Mouse (Mus musculus): ENCODE results near the gene Lhx2.

Lhx2 gene

DNA sequence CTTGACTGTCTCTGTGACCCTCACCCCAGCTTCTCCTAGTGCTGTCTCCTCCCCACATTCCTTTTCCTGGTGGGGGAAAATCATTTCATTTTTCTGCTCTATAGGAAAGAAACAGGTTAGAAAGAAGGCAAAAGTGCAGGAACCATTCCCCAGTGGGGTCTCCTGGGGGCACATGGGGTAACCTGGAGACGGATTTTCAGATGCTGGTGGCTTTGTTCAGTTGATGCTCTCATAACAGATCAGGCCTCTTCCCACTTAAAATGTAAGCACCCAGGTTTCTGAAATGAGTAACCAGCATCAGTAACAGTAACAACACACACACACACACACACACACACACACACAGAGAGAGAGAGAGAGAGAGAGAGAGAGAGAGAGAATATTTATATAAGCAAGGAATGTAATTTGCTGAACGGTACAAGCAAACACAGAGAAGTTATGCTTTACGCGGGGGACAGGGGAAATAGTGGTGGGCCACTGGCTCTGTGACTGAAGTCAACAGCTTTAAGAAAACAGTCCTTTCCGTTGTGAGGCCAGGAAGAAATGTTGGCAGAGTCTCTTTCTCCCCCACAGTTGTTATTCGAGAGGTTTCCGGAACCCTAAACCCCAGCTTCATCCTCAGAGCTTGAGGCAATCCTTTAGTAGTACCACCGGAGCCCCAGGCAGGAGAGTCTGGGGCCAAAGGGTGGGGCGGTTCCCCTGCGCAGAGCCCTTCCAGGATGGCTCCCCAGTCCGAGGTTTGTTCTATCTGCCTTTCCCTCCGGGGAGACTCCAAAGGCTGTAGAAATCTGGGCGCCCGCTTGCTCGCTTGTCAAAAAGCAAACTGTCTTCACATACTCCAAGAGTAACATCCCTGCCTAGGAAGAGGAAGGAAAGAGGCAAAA lies 8.0 kb downstream of the Lhx2 start:
- no peak for DNase-seq (ENCODE audit: low spot score in 2 of 2)

DNA sequence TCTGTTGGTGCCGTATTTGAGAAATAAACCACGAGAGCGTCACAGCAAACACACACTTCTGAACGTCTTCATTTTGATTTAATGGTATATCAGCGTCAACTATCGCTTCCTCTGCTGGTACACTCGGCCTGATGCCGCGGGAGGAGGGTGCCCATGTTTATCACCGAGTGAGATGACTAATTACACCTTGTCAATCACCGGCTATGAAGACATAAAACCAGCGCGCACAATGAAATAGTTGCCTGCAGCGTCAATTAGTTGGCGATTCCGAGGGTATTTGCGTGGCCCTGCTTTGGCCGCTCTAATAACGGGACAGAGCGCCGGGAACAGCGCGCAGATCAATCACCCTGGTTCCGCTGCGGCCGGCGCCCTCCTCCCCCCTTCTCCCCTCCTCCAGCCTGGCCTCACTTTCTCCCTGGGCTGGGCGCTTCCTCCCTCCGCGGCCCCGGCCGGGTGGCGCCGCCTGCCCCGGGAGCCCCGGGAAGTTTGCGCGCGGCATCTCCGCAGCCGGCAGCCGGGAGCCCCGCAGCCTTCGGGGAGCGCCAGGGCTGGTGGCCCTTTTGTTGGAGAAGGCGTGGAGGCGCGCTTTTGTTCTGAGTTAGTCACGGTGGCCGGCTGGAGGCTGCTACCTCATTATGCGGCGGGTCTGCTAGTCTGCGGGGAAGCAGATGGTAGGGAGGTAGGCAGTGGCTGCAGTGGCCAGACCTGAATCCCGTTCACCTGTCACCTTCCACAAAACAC lies 8.9 kb downstream of the Lhx2 start:
- no peak for DNase-seq (ENCODE audit: low spot score in 2 of 2)

- DNase-seq (ENCODE audit: low spot score in 2 of 2) = no peak
These were observed 9.8 kb downstream of the Lhx2 start for GRCm38 (mm10) chr2:38348660-38349420.

DNA sequence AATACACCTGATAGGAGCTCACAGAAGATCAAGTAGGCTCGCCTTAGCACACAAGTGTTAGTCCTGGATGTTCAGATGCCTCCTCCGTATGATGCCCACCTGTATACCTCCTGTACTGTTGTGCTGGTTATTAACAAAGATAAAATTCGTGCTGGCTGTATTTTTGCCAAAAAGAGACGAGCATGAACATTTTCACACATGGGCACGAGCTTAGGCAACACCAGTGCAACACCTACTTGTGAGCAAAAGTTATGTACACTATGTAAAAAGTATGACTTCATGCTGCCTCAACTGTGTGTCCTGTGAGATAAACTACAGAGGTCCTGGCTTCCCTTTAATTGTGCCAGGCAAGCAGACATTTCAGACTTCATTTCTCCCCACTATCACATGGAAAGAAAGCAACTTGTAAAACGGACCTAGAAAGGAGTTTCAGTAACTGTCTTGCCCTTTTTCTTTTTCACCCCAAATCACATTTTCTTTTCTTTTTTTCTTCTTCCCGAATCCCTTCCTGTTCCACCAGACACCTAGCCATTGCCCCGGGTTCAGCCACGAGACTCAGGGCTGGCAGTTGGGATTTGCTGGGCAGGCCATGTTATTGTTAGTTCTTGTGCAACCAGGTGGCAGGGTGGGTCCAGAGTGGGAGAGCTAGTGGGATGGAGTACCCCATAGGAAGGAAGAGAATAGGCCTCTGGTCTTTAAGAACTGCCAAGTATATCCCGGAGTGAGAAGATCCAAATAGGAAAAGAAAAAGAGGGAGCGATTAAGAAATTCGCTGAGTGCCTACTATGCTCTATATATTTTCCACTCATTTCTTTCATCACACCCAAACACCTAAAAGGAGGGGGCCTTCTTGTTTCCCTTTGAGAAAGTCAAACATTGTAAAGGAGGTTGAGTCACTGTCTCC lies 10.6 kb downstream of the Lhx2 start:
- DNase-seq (ENCODE audit: low spot score in 2 of 2) = no peak

DNA sequence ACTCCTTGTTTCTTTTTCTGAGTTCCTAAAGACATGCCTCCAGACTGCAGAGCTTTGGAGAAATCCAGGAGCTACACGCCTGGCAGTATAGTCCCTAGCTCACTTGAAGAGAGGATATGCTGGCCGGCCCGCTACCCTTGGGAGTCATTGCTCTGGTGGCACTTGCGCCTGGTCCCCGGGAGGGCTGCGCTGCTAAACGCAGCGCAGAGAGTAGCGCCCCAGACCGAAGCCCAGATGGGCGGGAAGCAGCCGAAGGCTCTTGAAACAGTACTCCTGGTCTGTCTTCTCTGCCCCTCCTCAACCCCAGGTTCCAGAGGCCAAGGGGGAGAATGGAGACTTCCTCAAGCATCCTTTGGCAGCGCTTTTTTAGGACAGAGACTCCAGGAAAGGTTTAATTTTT lies 11.3 kb downstream of the Lhx2 start:
- DNase-seq (ENCODE audit: low spot score in 2 of 2) = no peak

DNA sequence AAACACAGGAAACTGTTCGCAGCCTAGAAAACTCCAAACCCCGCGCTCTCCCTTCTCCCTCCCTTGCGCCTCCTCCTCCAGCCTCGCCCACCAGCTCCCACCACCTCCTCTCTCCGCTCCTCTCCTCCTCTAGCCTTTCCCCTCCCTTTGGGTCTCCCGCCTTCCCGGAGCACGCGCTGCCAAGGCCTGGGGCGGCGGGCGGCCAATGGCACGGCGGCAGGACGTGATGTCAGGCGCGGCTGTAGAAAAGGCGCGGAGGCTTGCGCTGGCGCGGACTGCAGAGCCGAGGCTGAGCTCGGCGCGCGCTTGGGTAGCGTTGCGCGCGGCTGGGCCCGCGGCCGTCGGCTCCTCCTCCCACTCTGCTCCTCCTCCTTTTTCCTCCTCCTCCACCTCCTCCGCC lies 11.7 kb downstream of the Lhx2 start:
- DNase-seq (ENCODE audit: low spot score in 2 of 2) = peak; percentile 63 to 65

DNA sequence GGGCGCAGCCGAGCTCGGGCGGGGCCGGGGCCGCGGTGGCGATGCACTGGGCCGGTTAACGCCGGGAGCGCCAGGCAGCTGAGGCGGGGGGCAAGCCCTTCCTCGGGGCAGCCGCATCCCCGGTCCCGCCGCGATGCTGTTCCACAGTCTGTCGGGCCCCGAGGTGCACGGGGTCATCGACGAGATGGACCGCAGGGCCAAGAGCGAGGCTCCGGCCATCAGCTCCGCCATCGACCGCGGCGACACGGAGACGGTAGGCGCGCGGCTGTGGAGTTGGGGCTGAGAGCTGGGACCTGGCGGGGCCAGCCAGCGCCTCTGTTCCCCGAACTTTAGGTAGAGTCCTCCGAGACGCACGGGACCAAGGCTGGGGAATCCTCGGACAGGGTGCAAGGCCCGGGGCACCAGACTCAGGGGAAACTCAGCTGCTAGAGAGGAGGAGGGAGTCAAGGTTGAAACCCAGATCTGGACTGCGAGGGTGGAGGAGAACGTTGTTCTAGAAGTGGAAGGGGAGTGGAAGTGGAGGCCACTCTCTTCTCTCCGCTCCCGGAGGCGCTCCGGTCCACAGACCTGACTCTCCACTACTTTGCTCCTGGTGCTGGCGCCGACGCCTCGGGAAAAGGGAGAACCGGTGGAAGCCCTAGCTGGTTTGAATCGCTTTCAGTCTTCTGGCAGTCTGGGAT lies 12.7 kb downstream of the Lhx2 start:
- DNase-seq (ENCODE audit: low spot score in 2 of 2) = no peak

GRCm38 (mm10) chr2:38352321-38353007 lies 13.4 kb downstream of the Lhx2 start:
- no peak for DNase-seq (ENCODE audit: low spot score in 2 of 2)

GRCm38 (mm10) chr2:38353008-38353379 lies 13.9 kb downstream of the Lhx2 start:
- no peak for DNase-seq (ENCODE audit: low spot score in 2 of 2)

GRCm38 (mm10) chr2:38353664-38354063 lies 14.6 kb downstream of the Lhx2 start:
- no peak for DNase-seq (ENCODE audit: low spot score in 2 of 2)

DNA sequence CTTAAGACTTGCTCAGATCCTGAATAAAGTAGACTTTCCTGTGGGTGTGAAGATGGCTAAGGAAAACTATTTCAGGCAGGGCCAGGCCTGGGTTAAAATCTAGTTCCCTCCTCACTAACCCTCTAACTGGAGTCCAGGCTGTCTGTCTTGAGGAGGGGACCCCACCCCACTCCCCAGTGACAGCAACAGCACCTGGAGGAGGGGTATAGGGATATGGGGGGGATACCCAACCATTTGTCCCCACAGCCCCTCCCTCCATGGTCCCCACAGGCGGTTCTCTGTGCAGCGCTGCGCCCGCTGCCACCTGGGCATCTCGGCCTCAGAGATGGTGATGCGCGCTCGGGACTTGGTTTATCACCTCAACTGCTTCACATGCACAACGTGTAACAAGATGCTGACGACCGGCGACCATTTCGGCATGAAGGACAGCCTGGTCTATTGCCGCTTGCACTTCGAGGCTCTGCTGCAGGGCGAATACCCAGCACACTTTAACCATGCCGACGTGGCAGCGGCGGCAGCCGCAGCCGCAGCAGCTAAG lies 15.2 kb downstream of the Lhx2 start:
- no peak for DNase-seq (ENCODE audit: low spot score in 2 of 2)

DNA sequence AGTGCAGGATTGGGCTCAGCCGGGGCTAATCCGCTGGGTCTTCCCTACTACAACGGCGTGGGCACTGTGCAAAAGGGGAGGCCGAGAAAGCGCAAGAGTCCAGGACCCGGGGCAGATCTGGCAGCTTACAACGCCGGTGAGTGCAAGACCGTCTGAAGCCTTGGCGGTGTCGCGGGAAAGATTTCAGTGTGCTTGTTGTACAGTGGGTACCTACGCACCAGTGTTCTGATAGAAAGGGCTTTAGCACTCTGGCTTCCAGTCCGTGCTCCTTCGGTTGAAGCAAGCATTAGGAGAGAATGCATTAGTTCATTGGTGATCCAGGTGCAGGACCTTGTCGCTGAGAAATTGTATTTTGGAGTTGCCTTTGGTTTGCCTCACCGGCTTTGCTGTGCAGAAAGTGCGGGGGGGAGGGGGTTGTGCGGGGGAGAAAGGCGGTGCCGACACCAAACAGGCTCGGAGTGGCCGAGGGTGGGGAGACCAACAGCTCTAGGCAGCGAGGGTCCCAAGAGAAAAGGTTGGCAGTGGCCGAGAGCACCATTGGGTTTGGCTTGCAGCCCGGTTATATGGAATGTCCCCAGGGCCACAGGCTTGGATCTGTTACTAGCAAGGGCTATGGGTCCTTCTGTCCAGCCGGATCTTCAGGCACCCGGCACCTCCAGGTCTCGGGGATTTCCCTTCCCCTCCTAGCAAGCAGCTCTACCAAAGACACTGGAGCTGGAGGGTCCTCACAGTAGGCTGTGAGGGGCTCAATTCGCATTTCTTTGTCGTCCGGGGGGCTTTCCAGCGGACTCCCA lies 15.8 kb downstream of the Lhx2 start:
- DNase-seq (ENCODE audit: low spot score in 2 of 2) = no peak

GRCm38 (mm10) chr2:38355731-38356427 lies 16.8 kb downstream of the Lhx2 start:
- DNase-seq (ENCODE audit: low spot score in 2 of 2) = no peak

DNA sequence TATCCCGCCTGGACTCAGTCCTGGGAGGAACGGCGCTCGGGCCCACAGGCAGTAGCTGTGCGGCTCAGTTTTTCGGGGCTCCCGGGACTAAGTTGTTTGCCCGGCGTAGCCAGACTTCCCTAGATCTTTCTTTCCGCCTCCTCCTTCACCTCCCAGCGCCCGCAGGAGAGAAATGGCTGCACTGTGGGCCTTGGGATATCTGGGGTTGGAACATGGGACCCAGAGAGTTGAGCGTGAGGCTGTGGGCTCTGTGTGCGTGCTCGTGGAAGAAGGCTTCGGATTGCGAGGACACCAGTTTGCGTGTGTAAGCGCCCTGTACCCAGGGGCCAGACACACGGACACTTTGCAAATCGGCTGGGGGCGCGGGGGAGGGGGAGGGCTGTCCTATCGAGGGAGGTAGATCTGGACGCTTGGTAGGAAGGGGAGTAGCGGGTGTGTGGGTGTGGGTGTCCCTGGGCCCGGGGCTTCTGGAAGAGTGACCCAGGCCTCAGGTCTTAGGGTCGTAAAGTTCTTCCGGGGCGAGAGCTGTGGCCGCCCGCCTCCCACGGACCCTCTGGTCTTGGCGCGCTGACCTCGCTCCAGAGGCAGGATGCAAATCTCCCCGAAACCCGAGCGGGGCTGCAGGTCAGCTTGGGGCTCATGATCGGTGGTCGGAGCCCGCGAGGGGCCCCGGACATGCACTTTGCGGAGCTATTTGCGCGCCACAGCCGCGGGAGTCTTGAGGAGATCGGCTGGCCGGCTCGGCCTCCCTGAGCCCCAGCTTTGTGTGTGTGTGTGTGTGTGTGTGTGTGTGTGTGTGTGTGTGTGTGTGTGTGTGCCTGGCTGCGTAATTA lies 17.6 kb downstream of the Lhx2 start:
- no peak for DNase-seq (ENCODE audit: low spot score in 2 of 2)

DNA sequence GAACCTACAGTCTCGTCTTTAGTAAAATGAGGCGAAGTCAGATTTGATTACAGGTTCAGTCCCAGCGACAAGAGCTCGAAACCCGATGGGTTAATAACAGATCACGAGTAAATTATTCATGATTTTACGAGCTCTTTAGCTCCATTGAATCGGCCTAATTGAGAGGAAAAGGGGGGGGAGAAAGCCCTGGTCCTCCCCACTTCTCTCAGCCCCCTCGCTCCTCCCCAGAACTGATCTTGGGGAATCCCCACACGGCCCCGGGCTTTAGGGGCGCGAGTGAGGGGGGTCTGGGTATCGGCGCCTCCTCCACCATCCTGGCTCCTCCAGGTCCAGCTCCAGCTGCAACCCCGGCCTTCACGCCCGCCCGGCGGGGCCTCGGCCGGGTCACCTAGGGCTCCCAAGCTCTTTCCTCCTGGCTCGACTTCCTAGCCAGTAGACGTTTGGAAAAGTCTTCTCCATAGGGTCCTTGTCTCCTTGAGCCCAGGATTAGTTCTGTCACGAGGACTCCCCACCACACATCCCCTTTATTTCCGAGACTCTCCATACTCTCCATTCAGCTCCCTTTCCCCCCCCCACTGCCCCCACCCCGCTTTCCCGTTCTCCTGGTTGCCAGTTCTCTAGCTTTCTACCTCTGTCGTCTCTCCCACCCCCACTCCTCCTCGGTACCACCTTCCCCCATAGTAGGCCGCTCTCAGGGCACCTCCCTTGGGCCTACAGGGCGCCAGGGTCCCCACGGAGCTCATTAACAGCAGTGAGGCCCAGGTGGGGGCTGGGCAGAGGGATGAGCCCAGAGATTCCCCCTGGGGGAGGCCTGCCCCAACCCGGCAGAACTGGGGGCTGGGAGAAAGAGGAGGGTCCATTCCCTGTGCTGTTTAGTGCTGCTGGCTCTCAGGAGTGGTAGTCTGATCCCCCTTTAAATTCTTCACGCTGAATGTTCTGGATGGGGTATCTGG lies 18.5 kb downstream of the Lhx2 start:
- no peak for DNase-seq (ENCODE audit: low spot score in 2 of 2)

GRCm38 (mm10) chr2:38358611-38359010 lies 19.5 kb downstream of the Lhx2 start:
- no peak for DNase-seq (ENCODE audit: low spot score in 2 of 2)
